Mouse (Mus musculus) spleen, adult 12 weeks (tissue): Measurements from ENCODE around the gene Bst2.

Source experiments
- DNase-seq: peaks from one replicate; pipeline ENCODE4 v3.0.0; 2022; ENCODE audit warnings: low spot score

Gene Bst2

DNA sequence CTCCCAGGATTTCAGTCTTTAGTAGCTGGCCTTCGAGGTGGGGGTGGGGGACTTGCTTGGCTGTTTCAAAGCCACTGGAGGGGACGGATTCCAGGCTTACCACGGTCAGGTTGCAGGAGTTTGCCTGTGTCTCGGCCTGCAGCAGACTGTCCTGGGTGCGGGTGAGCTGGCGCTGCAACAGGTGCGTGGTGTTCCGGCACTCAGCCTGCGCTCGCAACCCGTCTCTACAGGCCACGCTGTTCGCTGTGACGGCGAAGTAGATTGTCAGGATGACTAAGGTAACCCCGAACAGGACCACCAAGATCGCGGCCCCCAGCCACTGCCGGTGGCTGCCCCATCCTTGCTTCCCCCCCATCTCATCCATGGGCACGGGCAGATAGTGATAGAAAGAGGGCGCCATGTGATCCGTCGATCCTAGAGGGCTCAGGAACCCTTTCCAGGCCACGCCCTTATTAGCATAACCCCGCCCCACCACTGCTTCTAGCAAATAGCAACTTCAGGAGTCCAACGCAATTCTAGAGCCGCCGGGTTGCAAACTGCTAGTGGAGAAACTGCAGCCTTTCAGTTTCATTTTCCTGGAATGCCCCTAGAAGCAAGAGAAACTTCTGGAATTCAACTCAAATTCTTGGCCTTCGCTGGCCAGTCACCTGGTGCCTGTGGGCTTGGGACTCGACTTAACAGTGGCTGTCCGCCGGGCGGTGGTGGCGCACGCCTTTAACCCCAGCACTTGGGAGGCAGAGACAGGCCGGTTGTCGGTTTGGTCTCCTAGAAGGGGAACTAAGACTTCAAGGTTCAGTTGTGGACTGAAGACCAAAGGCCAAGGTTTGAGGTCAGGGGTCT is at the start of gene Bst2:
Gene Bst2 (minus strand): TSS at position 429 of the 840 bp plus-strand sequence.
- peak; percentile 86 for DNase-seq

- no peak for DNase-seq
Measured at GRCm38 (mm10) chr8:71586891-71587290, 49.6 kb upstream of the Bst2 start.

- DNase-seq: no peak
Measured at GRCm38 (mm10) chr8:71580201-71580600, 42.9 kb upstream of the Bst2 start.

GRCm38 (mm10) chr8:71579476-71579875 is 42.2 kb upstream of the Bst2 start:
- DNase-seq: no peak

- no peak for DNase-seq
Measured at GRCm38 (mm10) chr8:71579009-71579408, 41.8 kb upstream of the Bst2 start.

- no peak for DNase-seq
Measured at GRCm38 (mm10) chr8:71577856-71578387, 40.7 kb upstream of the Bst2 start.

DNA sequence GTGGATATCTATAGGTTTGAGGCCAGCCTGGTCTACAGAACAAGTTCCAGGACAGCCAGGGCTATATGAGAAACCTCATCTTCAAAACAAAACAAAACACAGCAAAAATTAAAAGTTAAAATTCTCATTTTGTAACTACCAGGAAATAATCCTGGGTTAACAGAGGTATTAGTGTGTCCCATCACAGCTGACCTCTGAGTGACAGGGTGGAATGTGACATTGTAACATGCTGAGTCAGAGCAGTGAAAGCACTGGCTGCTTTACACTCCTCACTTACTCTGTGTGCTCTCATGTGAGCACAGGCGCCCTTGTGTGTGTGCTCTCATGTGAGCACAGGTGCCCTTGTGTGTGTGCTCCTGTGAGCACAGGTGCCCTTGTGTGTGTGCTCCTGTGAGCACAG is 37.8 kb upstream of the Bst2 start:
- no peak for DNase-seq

DNA sequence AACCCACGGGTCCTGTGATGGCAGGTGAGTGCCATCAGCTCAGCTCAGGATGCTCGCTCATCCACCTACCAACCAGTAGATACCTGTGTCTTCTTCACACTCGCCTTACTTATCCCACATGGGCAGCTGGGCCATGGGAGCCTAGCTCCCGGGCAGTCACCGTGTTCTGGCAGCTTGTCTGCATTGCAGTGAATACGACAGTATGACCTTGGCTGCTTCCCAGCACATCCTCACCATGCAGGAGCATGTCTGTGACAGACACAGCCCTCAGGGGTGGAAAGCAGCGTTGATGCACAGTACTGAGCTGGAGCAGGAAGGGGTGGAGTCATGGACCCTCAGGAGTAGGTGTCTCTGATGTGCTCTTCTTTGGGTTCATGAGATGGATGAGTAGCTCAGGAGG is 37.2 kb upstream of the Bst2 start:
- DNase-seq: no peak

GRCm38 (mm10) chr8:71572847-71573633 is 35.8 kb upstream of the Bst2 start:
- DNase-seq: no peak

- no peak for DNase-seq
Measured at GRCm38 (mm10) chr8:71572077-71572476, 34.8 kb upstream of the Bst2 start.

DNA sequence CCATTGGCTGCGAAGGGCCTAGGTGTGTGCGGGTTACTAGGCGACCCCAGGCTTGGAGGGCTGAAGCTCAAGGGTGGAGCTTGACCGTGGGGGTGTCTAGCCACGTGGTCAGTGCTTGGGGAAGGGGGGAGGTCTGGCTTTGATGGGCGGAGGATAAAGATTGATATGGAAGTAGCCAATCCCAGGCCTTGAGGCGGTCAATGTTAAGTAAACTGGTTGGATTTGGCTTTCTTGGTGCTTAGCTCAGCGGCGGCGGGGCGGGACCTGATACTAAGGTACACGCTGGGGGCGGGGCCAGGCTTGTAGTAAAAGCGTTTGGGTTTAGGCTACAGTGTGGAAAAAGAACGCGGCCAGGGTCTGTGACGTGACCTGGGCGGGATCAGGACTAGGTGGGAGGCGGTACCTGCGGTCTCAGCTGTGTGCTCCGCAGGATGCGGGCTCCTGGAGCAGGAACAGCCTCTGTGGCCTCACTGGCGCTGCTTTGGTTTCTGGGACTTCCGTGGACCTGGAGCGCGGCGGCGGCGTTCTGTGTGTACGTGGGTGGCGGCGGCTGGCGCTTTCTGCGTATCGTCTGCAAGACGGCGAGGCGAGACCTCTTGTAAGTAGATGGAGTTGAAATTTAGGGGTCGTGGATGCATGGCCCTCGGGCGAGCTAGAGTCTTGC is 33.2 kb upstream of the Bst2 start:
- peak; percentile 71 for DNase-seq

GRCm38 (mm10) chr8:71569366-71570290 is 32.4 kb upstream of the Bst2 start:
- DNase-seq: peak; percentile 68

GRCm38 (mm10) chr8:71568941-71569340 is 31.7 kb upstream of the Bst2 start:
- DNase-seq: no peak

- no peak for DNase-seq
Measured at GRCm38 (mm10) chr8:71568387-71568937, 31.2 kb upstream of the Bst2 start, which contains the start of gene Slc27a1. Slc27a1 (plus strand) TSS chr8:71568882.

DNA sequence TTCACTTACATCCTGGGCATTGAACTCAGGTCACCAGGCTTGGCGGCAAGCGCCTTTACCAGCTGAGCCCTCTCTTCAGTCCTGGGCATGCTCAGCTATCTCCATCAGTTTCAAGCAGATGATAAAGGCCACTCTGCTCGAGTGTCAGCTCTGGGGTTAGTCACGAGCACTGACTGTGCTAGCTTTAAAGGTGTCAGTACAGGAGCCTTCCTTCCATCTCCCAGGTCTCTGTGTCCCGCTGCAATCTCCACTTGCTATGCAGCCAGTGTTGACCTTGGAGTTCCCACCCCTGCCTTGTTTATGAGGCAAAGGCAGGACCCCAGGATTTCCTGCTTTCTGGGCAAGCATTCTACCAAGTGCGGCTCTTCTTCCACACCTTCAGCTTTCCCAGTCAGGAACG is 30.3 kb upstream of the Bst2 start:
- no peak for DNase-seq

DNA sequence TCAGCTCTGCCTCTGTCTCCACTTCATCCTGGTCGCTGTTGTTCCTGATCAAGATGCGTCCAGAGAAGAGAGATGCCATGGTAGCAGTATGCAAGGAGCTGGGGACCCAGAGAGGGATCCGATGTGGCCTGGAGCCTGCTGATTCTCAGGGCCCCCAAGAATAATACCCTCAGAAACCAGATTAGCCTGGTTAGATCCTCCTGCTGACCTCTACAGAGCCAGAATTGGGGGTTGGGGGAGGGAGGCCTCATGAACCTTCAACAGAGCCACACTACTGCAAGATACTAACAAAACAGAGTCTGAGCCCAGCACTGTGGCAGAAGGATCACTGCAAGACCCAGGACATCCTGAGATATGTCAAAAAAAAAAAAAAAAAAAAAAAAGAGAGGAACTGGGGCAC is 29.2 kb upstream of the Bst2 start, which contains the start of gene Nxnl1:
Gene Nxnl1 (minus strand): TSS at position 101 of the 400 bp plus-strand sequence.
- DNase-seq: no peak

DNA sequence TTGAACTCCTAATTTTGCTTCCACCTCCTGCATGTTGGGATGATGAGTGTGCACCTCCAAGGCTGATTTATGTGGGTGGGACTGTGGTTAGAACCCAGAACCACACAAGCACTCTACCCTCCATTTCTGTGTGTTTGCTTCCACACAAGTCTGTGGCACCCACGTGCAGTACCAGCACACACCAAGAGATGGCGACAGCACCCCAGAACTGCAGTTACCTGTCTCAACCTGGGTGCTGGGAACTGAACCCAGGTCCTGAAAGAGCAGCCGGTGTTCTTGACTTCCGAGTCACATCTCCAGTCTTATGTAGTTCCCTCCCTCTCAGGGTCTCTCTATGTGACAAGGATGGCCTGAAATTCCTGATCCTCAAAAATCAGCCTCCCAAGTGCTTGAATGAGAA is 26.7 kb upstream of the Bst2 start:
- DNase-seq: no peak

GRCm38 (mm10) chr8:71562751-71563150 is 25.5 kb upstream of the Bst2 start:
- DNase-seq: peak; percentile 64

DNA sequence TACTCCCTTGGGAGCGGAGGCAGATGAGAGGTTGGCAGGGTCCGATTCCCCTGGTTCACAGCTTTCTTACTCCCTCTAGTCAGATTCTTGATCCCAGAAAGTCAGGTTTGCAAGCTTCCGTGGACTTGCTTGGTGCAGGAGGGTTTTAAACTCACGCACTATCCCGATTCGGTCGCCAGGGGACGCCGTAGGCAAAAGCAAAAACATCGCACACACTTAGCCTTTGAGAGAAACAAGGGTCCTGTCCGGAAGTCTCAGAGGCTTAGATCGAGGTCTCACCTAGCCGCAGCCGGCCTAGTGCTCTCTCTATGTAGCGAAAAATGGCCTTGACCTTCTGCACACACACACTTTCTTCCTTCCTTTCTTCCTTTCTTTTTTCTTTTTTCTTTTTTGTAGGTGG is 24.1 kb upstream of the Bst2 start:
- DNase-seq: no peak

GRCm38 (mm10) chr8:71560765-71561164 is 23.5 kb upstream of the Bst2 start:
- DNase-seq: no peak

DNA sequence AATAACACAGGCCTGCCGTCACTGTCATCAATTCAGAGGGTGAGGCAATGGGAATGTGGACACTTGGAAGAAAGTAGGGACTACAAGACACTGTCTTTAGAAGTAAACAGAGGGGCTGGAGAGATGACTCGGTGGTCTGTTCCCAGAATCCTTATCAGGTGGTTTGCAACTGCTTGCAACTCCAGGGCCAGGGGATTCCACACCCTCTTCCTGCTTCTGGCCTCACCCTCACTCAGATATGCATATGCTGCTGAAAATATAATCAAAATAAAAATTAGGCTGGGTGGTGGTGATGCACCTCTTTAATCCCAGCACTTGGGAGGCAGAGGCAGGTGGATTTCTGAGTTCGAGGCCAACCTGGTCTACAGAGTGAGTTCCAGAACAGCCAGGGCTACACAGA is 22.8 kb upstream of the Bst2 start:
- DNase-seq: no peak
